Mouse (Mus musculus): ENCODE results near the gene Olfr846.

The Olfr846 gene

DNA sequence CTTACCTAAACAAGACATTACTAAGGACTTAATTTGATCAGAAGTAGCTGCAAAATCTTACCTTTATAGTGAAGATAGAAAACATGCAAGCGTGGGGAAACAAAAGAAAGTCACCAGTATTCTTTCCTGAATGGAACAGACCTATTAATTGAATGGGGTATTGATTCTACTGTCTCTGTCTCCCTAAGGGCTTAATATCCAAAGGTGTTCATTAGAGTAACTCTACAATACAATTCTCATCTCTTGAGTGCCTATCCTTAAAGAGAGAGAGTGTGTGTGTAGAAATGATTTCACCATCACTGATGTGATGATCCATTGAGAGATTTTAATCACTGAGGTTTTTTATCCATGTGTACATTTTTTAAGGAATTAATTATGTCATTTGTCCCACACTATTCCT lies at the start of gene Olfr846:
Gene Olfr846, minus strand, starts transcription at position 101 of the 400 bp plus-strand sequence.
- no peaks in the 10 kb centered on the region for H3K36me3 ChIP-seq (ENCODE audit: control insufficient read depth, insufficient read depth, low read length, poor library complexity, severe bottlenecking)
- H3K27me3 ChIP-seq (ENCODE audit: control insufficient read depth, insufficient read depth, low read length, poor library complexity, severe bottlenecking) = no peaks in the 10 kb centered on the region
- DNase-seq (ENCODE audit: low read depth, low spot score) = no peak

DNA sequence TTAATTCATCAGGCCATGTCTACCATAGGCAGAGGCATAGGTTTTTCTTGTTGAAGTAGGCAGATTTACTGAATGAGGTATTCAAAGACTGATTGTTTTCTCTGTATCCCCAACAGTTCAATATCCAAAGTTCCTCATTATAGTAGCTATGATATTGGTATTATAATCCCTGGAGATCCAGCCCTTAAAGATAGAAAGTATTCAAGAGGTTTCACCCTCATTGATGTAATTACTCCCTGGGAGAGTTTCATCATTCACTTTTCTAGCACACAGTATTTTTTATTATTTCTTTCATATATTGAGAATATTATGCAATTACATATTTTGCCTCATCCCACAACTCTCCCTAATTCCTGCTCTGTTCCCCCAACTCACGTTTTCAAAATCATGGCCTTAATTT lies 14.8 kb upstream of the Olfr846 start, which contains the start of gene Olfr847:
Gene Olfr847, minus strand, starts transcription at position 101 of the 400 bp plus-strand sequence.
- Histone ChIP-seq H3K27me3 (ENCODE audit: control insufficient read depth, insufficient read depth, low read length, poor library complexity, severe bottlenecking) (no peaks in the 10 kb centered on the region), H3K36me3 (ENCODE audit: control insufficient read depth, insufficient read depth, low read length, poor library complexity, severe bottlenecking) (no peaks in the 10 kb centered on the region)
- DNase-seq (ENCODE audit: low read depth, low spot score) = no peak

DNA sequence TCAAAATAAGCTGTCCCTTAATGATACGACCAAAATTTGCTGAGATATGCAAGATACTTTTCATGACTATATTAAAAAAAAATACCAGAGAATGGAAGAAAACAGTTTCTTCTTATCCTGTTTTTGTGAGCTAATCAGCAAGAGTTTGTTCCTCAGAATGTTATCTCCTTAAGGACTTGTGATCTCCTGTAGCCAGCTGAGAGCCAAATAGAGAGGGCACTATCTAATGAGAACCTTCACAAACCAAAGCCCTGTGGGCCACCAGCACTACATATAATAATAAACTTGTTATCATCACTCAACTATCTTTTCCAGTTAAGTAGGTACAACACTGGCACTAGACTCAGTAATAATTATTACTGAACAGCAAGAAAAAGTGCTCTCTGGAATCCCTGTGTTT lies 27.6 kb downstream of the Olfr846 start, which contains the start of gene Olfr845:
Gene Olfr845, plus strand, starts transcription at position 301 of the 400 bp plus-strand sequence.
- no peaks in the 10 kb centered on the region for H3K27me3 ChIP-seq (ENCODE audit: control insufficient read depth, insufficient read depth, low read length, poor library complexity, severe bottlenecking)
- H3K36me3 ChIP-seq (ENCODE audit: control insufficient read depth, insufficient read depth, low read length, poor library complexity, severe bottlenecking) = no peaks in the 10 kb centered on the region
- no peak for DNase-seq (ENCODE audit: low read depth, low spot score)

DNA sequence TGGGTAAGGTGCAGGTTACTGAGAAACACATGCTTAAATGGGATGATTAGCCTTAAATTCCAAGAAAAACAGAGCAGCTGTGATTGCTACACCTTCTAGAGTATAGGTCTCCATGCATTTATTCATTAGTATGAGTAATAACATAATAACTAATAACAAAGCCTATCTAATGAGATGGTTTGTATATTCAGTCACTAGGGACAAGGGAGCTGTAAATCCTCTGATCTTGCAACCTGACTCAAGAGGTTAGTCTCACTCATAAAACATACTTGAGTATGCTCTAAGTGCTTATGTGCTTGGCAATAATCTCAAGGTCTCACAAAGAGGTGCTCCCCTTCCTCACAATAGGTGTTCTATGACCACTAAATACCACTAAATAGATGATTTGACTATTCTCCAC lies 47.8 kb downstream of the Olfr846 start, which contains the start of gene Olfr844:
Gene Olfr844, plus strand, starts transcription at position 301 of the 400 bp plus-strand sequence.
- no peaks in the 10 kb centered on the region for H3K36me3 ChIP-seq (ENCODE audit: control insufficient read depth, insufficient read depth, low read length, poor library complexity, severe bottlenecking)
- H3K27me3 ChIP-seq (ENCODE audit: control insufficient read depth, insufficient read depth, low read length, poor library complexity, severe bottlenecking) = no peaks in the 10 kb centered on the region
- no peak for DNase-seq (ENCODE audit: low read depth, low spot score)

Data from splenic B cell, adult 2 months (primary cell).